ENCODE assay signal across 14 mouse cellular contexts in genomic region chr1:190148661-190149232, GRCm38 (mm10). TPM values are rescaled to one million over a fixed set of nuclear protein-coding genes. Genes with fewer than 3 reads are reported as not detected.
A peak's percentile ranks its signal among the peaks of the same experiment; 100 is the strongest.
DNase-seq lines count a peak whose midpoint lies in the region; ATAC-seq lines count a peak whose summit lies in the region.
"Had no signal": no experiment of that assay in that cellular context is flagged by ENCODE, and none has a peak within 500 bp of the region (broad histone marks: within the 10 kb centered on the region; RNA-seq: fewer than 3 reads in every experiment).

No protein-coding gene starts in this region.

- H3K9ac ChIP-seq in heart, embryonic 16.5 days (ENCODE audit: low read length), result no peak overlapping the region
- no peak overlapping the region for H3K9ac ChIP-seq in heart, embryonic 11.5 days (ENCODE audit: low read depth, low read length)
- H3K9ac ChIP-seq in embryonic facial prominence, embryonic 13.5 days, result no peak overlapping the region
- no peak overlapping the region for H3K9ac ChIP-seq in hindbrain, embryonic 12.5 days
- H3K9ac ChIP-seq in midbrain, embryonic 16.5 days (ENCODE audit: low read depth, low read length), result no peak overlapping the region
- H3K9ac ChIP-seq in intestine, embryonic 15.5 days, result no peak overlapping the region

- peaks cover 22% of the 10 kb centered on the region for H3K4me1 ChIP-seq in heart, embryonic 16.5 days (ENCODE audit: control insufficient read depth, insufficient read depth, low read length)
- peaks cover 27% of the 10 kb centered on the region for H3K4me1 ChIP-seq in heart, embryonic 11.5 days (ENCODE audit: control insufficient read depth, insufficient read depth, low read length)
- H3K4me1 ChIP-seq in embryonic facial prominence, embryonic 13.5 days, result peaks cover 6% of the 10 kb centered on the region; the same call in 1 of the 2 replicates
- peaks cover 41% of the 10 kb centered on the region for H3K4me1 ChIP-seq in hindbrain, embryonic 12.5 days
- H3K4me1 ChIP-seq in midbrain, embryonic 16.5 days (ENCODE audit: control insufficient read depth, insufficient read depth, low read length), result peaks cover 15% of the 10 kb centered on the region
- H3K4me1 ChIP-seq in intestine, embryonic 15.5 days (replicated peaks), result no peaks in the 10 kb centered on the region

- ATAC-seq in heart, embryonic 16.5 days (replicated peaks; ENCODE audit: extremely low read depth, insufficient read depth, low FRiP score), result no peak
- no peak for ATAC-seq in heart, embryonic 11.5 days (replicated peaks; ENCODE audit: insufficient number of reproducible peaks, low FRiP score, low TSS enrichment)
- ATAC-seq in embryonic facial prominence, embryonic 13.5 days (ENCODE audit: insufficient number of reproducible peaks, insufficient read depth, low FRiP score, low TSS enrichment, low read depth), result no peak
- no peak for ATAC-seq in hindbrain, embryonic 12.5 days (ENCODE audit: low FRiP score)
- no peak for ATAC-seq in midbrain, embryonic 16.5 days
- no peak for ATAC-seq in intestine, embryonic 15.5 days

- H3K4me3 ChIP-seq in heart, embryonic 16.5 days (ENCODE audit: low read length), result no peak overlapping the region
- no peak overlapping the region for H3K4me3 ChIP-seq in heart, embryonic 11.5 days (ENCODE audit: low read depth, low read length)
- H3K4me3 ChIP-seq in embryonic facial prominence, embryonic 13.5 days, result no peak overlapping the region
- H3K4me3 ChIP-seq in hindbrain, embryonic 12.5 days, result no peak overlapping the region
- H3K4me3 ChIP-seq in midbrain, embryonic 16.5 days (ENCODE audit: low read depth, low read length), result no peak overlapping the region; the same call in 1 of the 2 replicates
- H3K4me3 ChIP-seq in intestine, embryonic 15.5 days (replicated peaks), result no peak overlapping the region
- H3K4me3 ChIP-seq: left cerebral cortex, adult 2 months had no signal

- H3K27ac ChIP-seq in heart, embryonic 16.5 days (ENCODE audit: low read length), result peak overlapping the region; percentile 50; the same call in 1 of the 2 replicates
- no peak overlapping the region for H3K27ac ChIP-seq in heart, embryonic 11.5 days (ENCODE audit: low read depth, low read length)
- no peak overlapping the region for H3K27ac ChIP-seq in embryonic facial prominence, embryonic 13.5 days
- peak overlapping the region; percentile 78 for H3K27ac ChIP-seq in hindbrain, embryonic 12.5 days
- H3K27ac ChIP-seq in midbrain, embryonic 16.5 days (ENCODE audit: low read length), result no peak overlapping the region
- H3K27ac ChIP-seq in intestine, embryonic 15.5 days, result no peak overlapping the region
- H3K27ac ChIP-seq: left cerebral cortex, adult 2 months had no signal

- H3K36me3 ChIP-seq in heart, embryonic 16.5 days (ENCODE audit: control insufficient read depth, insufficient read depth), result peaks cover 4% of the 10 kb centered on the region; the same call in 1 of the 2 replicates
- H3K36me3 ChIP-seq in heart, embryonic 11.5 days (ENCODE audit: control insufficient read depth, insufficient read depth, low read length), result peaks cover 3% of the 10 kb centered on the region; the same call in 1 of the 2 replicates
- H3K36me3 ChIP-seq in embryonic facial prominence, embryonic 13.5 days, result no peaks in the 10 kb centered on the region
- 0 out of 2 replicates have a peak, but pooled peaks cover 5% of the 10 kb centered on the region for H3K36me3 ChIP-seq in hindbrain, embryonic 12.5 days
- H3K36me3 ChIP-seq in midbrain, embryonic 16.5 days (ENCODE audit: control insufficient read depth, insufficient read depth, low read length), result no peaks in the 10 kb centered on the region
- H3K36me3 ChIP-seq in intestine, embryonic 15.5 days, result no peaks in the 10 kb centered on the region

- H3K9me3 ChIP-seq in heart, embryonic 16.5 days (replicated peaks; ENCODE audit: control insufficient read depth, low read length), result no peaks in the 10 kb centered on the region
- no peaks in the 10 kb centered on the region for H3K9me3 ChIP-seq in heart, embryonic 11.5 days (replicated peaks; ENCODE audit: control insufficient read depth, low read length)
- no peaks in the 10 kb centered on the region for H3K9me3 ChIP-seq in embryonic facial prominence, embryonic 13.5 days
- H3K9me3 ChIP-seq in hindbrain, embryonic 12.5 days (replicated peaks), result no peaks in the 10 kb centered on the region
- H3K9me3 ChIP-seq in midbrain, embryonic 16.5 days (replicated peaks; ENCODE audit: control insufficient read depth, low read length, poor library complexity, severe bottlenecking), result no peaks in the 10 kb centered on the region
- H3K9me3 ChIP-seq in intestine, embryonic 15.5 days, result no peaks in the 10 kb centered on the region

- H3K4me2 ChIP-seq in heart, embryonic 16.5 days (ENCODE audit: low read depth, low read length), result 0 out of 2 replicates have a peak overlapping the region, but pooled peaks have one; percentile 9
- no peak overlapping the region for H3K4me2 ChIP-seq in heart, embryonic 11.5 days
- peak overlapping the region; percentile 32 for H3K4me2 ChIP-seq in embryonic facial prominence, embryonic 13.5 days
- peak overlapping the region; percentile 38 for H3K4me2 ChIP-seq in hindbrain, embryonic 12.5 days (replicated peaks)
- H3K4me2 ChIP-seq in midbrain, embryonic 16.5 days (ENCODE audit: low read length), result peak overlapping the region; percentile 33
- no peak overlapping the region for H3K4me2 ChIP-seq in intestine, embryonic 15.5 days (replicated peaks)

- 37% methylated on average over 12 of the region's 12 CpGs for WGBS in heart, embryonic 16.5 days
- WGBS in heart, embryonic 11.5 days (ENCODE audit: insufficient replicate concordance), result 46% methylated on average over 12 of the region's 12 CpGs
- WGBS in embryonic facial prominence, embryonic 13.5 days, result 31% methylated on average over 12 of the region's 12 CpGs
- WGBS in hindbrain, embryonic 12.5 days, result 16% methylated on average over 12 of the region's 12 CpGs
- WGBS in midbrain, embryonic 16.5 days, result 9% methylated on average over 12 of the region's 12 CpGs
- WGBS in intestine, embryonic 15.5 days, result 42% methylated on average over 12 of the region's 12 CpGs

- no peak for DNase-seq in spleen, postnatal 10 days (ENCODE audit: low spot score in 2 of 2)
- DNase-seq in lung, postnatal 14 days, result no peak
- DNase-seq: adrenal gland, postnatal 36 days; cerebellum, adult 9-10 months; kidney, adult 8-10 months; lung, adult 2 months; right cerebral cortex, adult 18-20 months had no signal

- H3K27me3 ChIP-seq in heart, embryonic 16.5 days (ENCODE audit: control insufficient read depth, insufficient read depth, low read length), result no peaks in the 10 kb centered on the region
- H3K27me3 ChIP-seq in heart, embryonic 11.5 days (ENCODE audit: control insufficient read depth, insufficient read depth, low read length), result no peaks in the 10 kb centered on the region
- peaks cover 14% of the 10 kb centered on the region; the same call in 1 of the 2 replicates for H3K27me3 ChIP-seq in embryonic facial prominence, embryonic 13.5 days
- no peaks in the 10 kb centered on the region; the same call in 1 of the 2 replicates for H3K27me3 ChIP-seq in hindbrain, embryonic 12.5 days
- no peaks in the 10 kb centered on the region for H3K27me3 ChIP-seq in midbrain, embryonic 16.5 days (ENCODE audit: control insufficient read depth, insufficient read depth, low read depth, low read length)
- no peaks in the 10 kb centered on the region for H3K27me3 ChIP-seq in intestine, embryonic 15.5 days (replicated peaks)

RNA-seq across cellular contexts. Expression of gene Prox1, which starts 21.8 kb away (rescaled TPM):
- 16.4 and 17.7 TPM in 2 replicates for polyA plus RNA-seq in heart, embryonic 16.5 days (2015; fragmentation: Nextera tagmentation; extraction: Ambion mirVana)
- 12.6 and 17.9 TPM in 2 replicates for polyA plus RNA-seq in heart, embryonic 11.5 days (2014; fragmentation: Nextera tagmentation; extraction: Ambion mirVana)
- polyA plus RNA-seq in embryonic facial prominence, embryonic 13.5 days (2015; fragmentation: Nextera tagmentation; extraction: Ambion mirVana), result 1.3 and 1.7 TPM in 2 replicates
- polyA plus RNA-seq in hindbrain, embryonic 12.5 days (2016; fragmentation: Nextera tagmentation; extraction: Ambion mirVana), result 10.8 and 12.5 TPM in 2 replicates
- polyA plus RNA-seq in midbrain, embryonic 16.5 days (2015; fragmentation: Nextera tagmentation; extraction: Ambion mirVana), result 15.9 and 33.5 TPM in 2 replicates
- 2.6 and 2.8 TPM in 2 replicates for polyA plus RNA-seq in intestine, embryonic 15.5 days (2015; fragmentation: Nextera tagmentation; extraction: Ambion mirVana)

Comparison
In these comparisons a context has a peak if more than half of its experiments do, and no peak if none do; other contexts are left out.
1. H3K27ac ChIP-seq: peak in heart, embryonic 16.5 days (single experiment) and hindbrain, embryonic 12.5 days (single experiment); none in heart, embryonic 11.5 days (single experiment), embryonic facial prominence, embryonic 13.5 days (single experiment), midbrain, embryonic 16.5 days (single experiment) and intestine, embryonic 15.5 days (single experiment).
2. H3K4me2 ChIP-seq: peak in heart, embryonic 16.5 days (single experiment), embryonic facial prominence, embryonic 13.5 days (single experiment), hindbrain, embryonic 12.5 days (single experiment) and midbrain, embryonic 16.5 days (single experiment); none in heart, embryonic 11.5 days (single experiment) and intestine, embryonic 15.5 days (single experiment).